In the genomic region with DNA sequence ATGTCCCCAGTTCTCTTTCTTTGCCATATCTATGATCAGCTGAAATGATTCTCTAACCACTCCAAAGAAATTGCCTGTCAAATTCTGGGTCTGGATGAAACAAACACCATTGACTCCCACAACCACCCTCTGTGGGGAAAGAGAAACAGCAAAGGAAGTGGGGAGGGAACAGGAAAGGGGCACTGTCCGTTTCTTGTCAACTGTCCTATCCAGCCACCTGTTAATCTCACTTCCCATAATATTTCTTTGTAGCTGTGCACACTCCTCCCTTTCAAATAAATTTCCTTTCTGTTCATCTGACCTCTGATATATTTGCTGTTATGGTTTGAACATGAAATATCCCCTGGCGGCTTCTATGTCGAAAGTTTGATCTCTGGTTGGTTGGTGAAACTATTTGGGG, we compare ENCODE assay signal across 23 mouse cellular contexts.
DNase-seq lines count a peak whose midpoint lies in the region; ATAC-seq and TF ChIP-seq lines count a peak whose summit lies in the region.
"Had no signal": no experiment of that assay in that cellular context is flagged by ENCODE, and none has a peak within 500 bp of the region (broad histone marks: within the 10 kb centered on the region; RNA-seq: fewer than 3 reads in every experiment).

No protein-coding gene starts in this region.

- no peak for TF ChIP-seq CTCF in liver, embryonic 14.5 days (IDR thresholded peaks at IDR 0.05; ENCODE audit: low read depth)

- no peak overlapping the region for H3K4me3 ChIP-seq in liver, embryonic 14.5 days (ENCODE audit: insufficient read depth in 1 of 2, low read depth in 2 of 2, low read length in 2 of 2)
- H3K4me3 ChIP-seq: embryonic facial prominence, embryonic 13.5 days; erythroblast, embryonic 14.5 days; forebrain, embryonic 12.5 days; gastrocnemius, adult 2 months; heart, embryonic 10.5 days; hindbrain, embryonic 12.5 days; layer of hippocampus, adult 2 months; liver, embryonic 13.5 days; midbrain, embryonic 10.5 days had no signal

- H3K9ac ChIP-seq in liver, embryonic 14.5 days (replicated peaks) = no peak overlapping the region
- H3K9ac ChIP-seq: embryonic facial prominence, embryonic 13.5 days; forebrain, embryonic 12.5 days; hindbrain, embryonic 12.5 days; liver, embryonic 13.5 days had no signal

- H3K27ac ChIP-seq in liver, embryonic 14.5 days = no peak overlapping the region
- H3K27ac ChIP-seq: embryonic facial prominence, embryonic 13.5 days; forebrain, embryonic 12.5 days; gastrocnemius, adult 2 months; heart, embryonic 10.5 days; hindbrain, embryonic 12.5 days; layer of hippocampus, adult 2 months; liver, embryonic 13.5 days; midbrain, embryonic 10.5 days had no signal

- no peak overlapping the region for H3K4me2 ChIP-seq in liver, embryonic 14.5 days (ENCODE audit: low read depth)
- H3K4me2 ChIP-seq: embryonic facial prominence, embryonic 13.5 days; forebrain, embryonic 12.5 days; hindbrain, embryonic 12.5 days; liver, embryonic 13.5 days had no signal

- no peaks in the 10 kb centered on the region for H3K27me3 ChIP-seq in liver, embryonic 14.5 days (ENCODE audit: control insufficient read depth, insufficient read depth, low read length)
- H3K27me3 ChIP-seq in splenic B cell, adult 2 months (ENCODE audit: control insufficient read depth, insufficient read depth, low read length, poor library complexity, severe bottlenecking) = no peaks in the 10 kb centered on the region
- H3K27me3 ChIP-seq: embryonic facial prominence, embryonic 13.5 days; forebrain, embryonic 12.5 days; hindbrain, embryonic 12.5 days; liver, embryonic 13.5 days had no signal

- 11% methylated on average over 3 of the region's 3 CpGs for WGBS in liver, embryonic 14.5 days (ENCODE audit: insufficient replicate concordance)

- no peaks in the 10 kb centered on the region for H3K9me3 ChIP-seq in liver, embryonic 14.5 days (ENCODE audit: control insufficient read depth, low read length)
- H3K9me3 ChIP-seq: embryonic facial prominence, embryonic 13.5 days; forebrain, embryonic 12.5 days; heart, embryonic 10.5 days; hindbrain, embryonic 12.5 days; liver, embryonic 13.5 days; midbrain, embryonic 10.5 days had no signal

- TF ChIP-seq EP300 in liver, embryonic 14.5 days (IDR thresholded peaks at IDR 0.05; ENCODE audit: low read depth) = peak; percentile 28; the same call in 1 of the 2 replicates

- H3K36me3 ChIP-seq in liver, embryonic 14.5 days (replicated peaks; ENCODE audit: control insufficient read depth, insufficient read depth, low read depth) = no peaks in the 10 kb centered on the region
- H3K36me3 ChIP-seq in splenic B cell, adult 2 months (ENCODE audit: control insufficient read depth, insufficient read depth, low read length, poor library complexity, severe bottlenecking) = no peaks in the 10 kb centered on the region
- H3K36me3 ChIP-seq: embryonic facial prominence, embryonic 13.5 days; forebrain, embryonic 12.5 days; heart, embryonic 10.5 days; hindbrain, embryonic 12.5 days; liver, embryonic 13.5 days; midbrain, embryonic 10.5 days had no signal

- ATAC-seq in liver, embryonic 14.5 days (ENCODE audit: insufficient read depth) = no peak
- ATAC-seq in granulocyte monocyte progenitor cell, adult 5-6 weeks (replicated peaks; ENCODE audit: poor library complexity, severe bottlenecking) = peak; percentile 78
- ATAC-seq: intestine, postnatal 0 days had no signal

- peaks cover 0 to 5% of the 10 kb centered on the region in 2 experiments; a peak in 2 of 4 replicates for H3K4me1 ChIP-seq in liver, embryonic 14.5 days (replicated peaks; ENCODE audit: control insufficient read depth in 2 of 2, insufficient read depth in 2 of 2, low read length in 1 of 2)
- H3K4me1 ChIP-seq: embryonic facial prominence, embryonic 13.5 days; forebrain, embryonic 12.5 days; heart, embryonic 10.5 days; hindbrain, embryonic 12.5 days; midbrain, embryonic 10.5 days had no signal

- no peak for DNase-seq in liver, embryonic 14.5 days (ENCODE audit: low read depth in 3 of 3, low spot score in 3 of 3)
- DNase-seq in liver = no peak
- peak; percentile 19 to 24 for DNase-seq in B cell, adult 2 months
- peak; percentile 41 for DNase-seq in splenic B cell, adult 2 months (ENCODE audit: low read depth, low spot score)
- DNase-seq in adrenal gland, postnatal 4 days (ENCODE audit: low spot score in 2 of 2) = no peak
- no peak for DNase-seq in urinary bladder, postnatal 10 days (ENCODE audit: low spot score)
- DNase-seq: adrenal gland, postnatal 14 days; cerebellum, adult 11 months; cerebellum, adult 9-11 months; gastrocnemius, adult 2 months; heart, postnatal 10 days; kidney, postnatal 25 days; liver, embryonic 13.5 days; lung, postnatal 4 days had no signal

Comparison
In these comparisons a context has a peak if more than half of its experiments do, and no peak if none do; other contexts are left out.
1. DNase-seq: peak in B cell, adult 2 months (2 of 2) and splenic B cell, adult 2 months (single experiment); none in liver, embryonic 14.5 days (0 of 3), liver (single experiment), adrenal gland, postnatal 4 days (0 of 2) and urinary bladder, postnatal 10 days (single experiment).